Mouse (Mus musculus) liver, adult 2 months (tissue): ENCODE data around the gene Rgma. TPM values are rescaled to one million over a fixed set of nuclear protein-coding genes. Genes with fewer than 3 reads are reported as not detected.

Source experiments
- DNase-seq: peaks from one replicate; pipeline ENCODE4 v3.0.0-alpha.2; 2011; ENCODE audit warnings: low read depth, low spot score; ENCODE audit errors: extremely low read depth
- H3K27ac ChIP-seq: fragments of 200-500 bp; replicated peaks from 2 replicates; pipeline ENCODE4 v1.5.1; 2012; ENCODE audit warnings: low read depth, mild to moderate bottlenecking, control low read depth, inconsistent platforms, low read length; ENCODE audit not compliant: insufficient read depth
- H3K27me3 ChIP-seq: fragments of 200-500 bp; 2 replicates; pipeline ENCODE4 v1.6.1; 2012; ENCODE audit warnings: mild to moderate bottlenecking, moderate library complexity, low read length, inconsistent platforms; ENCODE audit not compliant: control insufficient read depth, insufficient read depth
- H3K36me3 ChIP-seq: fragments of 200-500 bp; 2 replicates; pipeline ENCODE4 v1.6.1; 2012; ENCODE audit warnings: low read length, inconsistent platforms; ENCODE audit not compliant: control insufficient read depth, insufficient read depth
- H3K4me1 ChIP-seq: fragments of 200-500 bp; 2 replicates; pipeline ENCODE4 v1.6.1; 2011; ENCODE audit warnings: low read length; ENCODE audit not compliant: control insufficient read depth, insufficient read depth
- H3K4me3 ChIP-seq: fragments of 200-500 bp; 2 replicates; pipeline ENCODE4 v1.5.1; 2011; ENCODE audit warnings: low read depth, mild to moderate bottlenecking, control low read depth, low read length, moderate library complexity; ENCODE audit not compliant: insufficient read depth
- H3K79me2 ChIP-seq: fragments of 200-500 bp; 2 replicates; pipeline ENCODE4 v1.6.1; 2012; ENCODE audit warnings: inconsistent platforms, mild to moderate bottlenecking, low read length, moderate library complexity; ENCODE audit not compliant: control insufficient read depth, insufficient read depth
- H3K9ac ChIP-seq: fragments of 200-500 bp; 2 replicates; pipeline ENCODE4 v1.6.1; 2012; ENCODE audit warnings: low read depth, mild to moderate bottlenecking, control low read depth, inconsistent platforms, low read length
- CTCF ChIP-seq: fragments of 200-500 bp; IDR thresholded peaks from 2 replicates; pipeline ENCODE4 v1.5.1; 2011; ENCODE audit warnings: low read depth, low read length, control low read depth
- POLR2A ChIP-seq: fragments of 200-500 bp; IDR thresholded peaks from 2 replicates; pipeline ENCODE4 v1.6.1; 2011; ENCODE audit warnings: low read length, control low read depth; ENCODE audit not compliant: insufficient read depth; ENCODE audit errors: extremely low read depth
- WGBS: fragments of 180-500 bp; shearing (Covaris S2); methylation state at CpG from one replicate; pipeline ENCODE4 v1.1.7; 2018; 5-methylcytosine and 5-hydroxymethylcytosine counted together
- polyA plus RNA-seq: library from polyadenylated mRNA; depleted of rRNA; stranded (reverse); fragments of >200 nt; gene quantifications from 2 replicates; pipeline ENCODE4 v1.2.3, GENCODE M21; 2012
- total RNA-seq: library from RNA; depleted of rRNA; stranded (reverse); fragments of >200 nt; gene quantifications from 2 replicates; pipeline ENCODE4 v1.2.3, GENCODE M21; 2014

Gene Rgma
- total and polyA plus RNA-seq, 2 experiments = 0.18 to 0.28 TPM

DNA sequence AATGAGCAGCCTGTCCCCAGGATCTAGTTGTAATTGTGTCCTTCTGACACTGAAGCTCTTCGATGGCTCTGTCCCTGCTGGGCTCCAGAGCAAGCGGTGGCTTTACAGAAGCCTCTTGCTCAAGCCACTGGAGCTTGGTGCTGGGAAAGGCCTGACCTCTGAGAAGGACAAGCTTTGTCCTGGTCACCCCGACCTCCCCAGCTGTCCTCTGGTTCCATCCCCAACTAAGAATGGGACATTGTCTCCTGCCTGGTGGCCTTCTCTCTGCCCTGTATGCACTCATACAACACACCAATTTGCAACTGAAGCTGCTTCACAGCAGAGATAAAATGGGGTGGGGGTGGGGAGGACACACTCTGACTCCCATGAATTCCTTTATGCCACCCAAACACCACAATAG lies 48.9 kb downstream of the Rgma start:
- no peak for DNase-seq
- Histone ChIP-seq H3K4me1 (peaks cover 3% of the 10 kb centered on the region; the same call in 1 of the 2 replicates), H3K4me3 (no peak overlapping the region), H3K27me3 (no peaks in the 10 kb centered on the region), H3K9ac (no peak overlapping the region), H3K36me3 (peaks cover 9% of the 10 kb centered on the region), H3K79me2 (no peaks in the 10 kb centered on the region), H3K27ac (no peak overlapping the region)
- no peak for TF ChIP-seq POLR2A
- TF ChIP-seq CTCF = no peak
- 27% methylated on average over 3 of the region's 3 CpGs for WGBS

DNA sequence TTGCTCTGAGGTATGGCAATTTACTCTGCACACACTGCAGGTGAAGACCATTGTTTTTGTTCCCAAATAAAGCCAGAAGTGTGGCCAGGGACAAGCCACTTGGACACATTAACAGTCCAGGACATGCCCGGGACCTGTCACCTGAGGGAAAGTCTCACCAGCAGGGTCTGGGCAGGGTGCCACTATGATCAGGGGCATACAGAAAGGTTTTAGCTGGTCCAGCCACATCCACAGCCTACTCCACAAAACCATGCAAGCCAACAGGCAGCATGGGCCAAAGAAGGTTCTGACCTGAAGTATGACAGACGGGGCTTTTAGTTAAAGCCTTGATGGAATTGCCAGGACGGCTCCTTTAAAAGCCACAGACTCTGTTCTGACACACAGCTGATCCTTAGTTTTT lies 49.4 kb downstream of the Rgma start:
- Histone ChIP-seq H3K4me3 (no peak overlapping the region), H3K9ac (no peak overlapping the region), H3K36me3 (peaks cover 14% of the 10 kb centered on the region), H3K4me1 (peaks cover 3% of the 10 kb centered on the region; the same call in 1 of the 2 replicates), H3K27me3 (no peaks in the 10 kb centered on the region), H3K27ac (no peak overlapping the region), H3K79me2 (no peaks in the 10 kb centered on the region)
- TF ChIP-seq POLR2A (no peak), CTCF (no peak)
- 30% methylated on average over 3 of the region's 3 CpGs for WGBS
- peak; percentile 65 for DNase-seq

DNA sequence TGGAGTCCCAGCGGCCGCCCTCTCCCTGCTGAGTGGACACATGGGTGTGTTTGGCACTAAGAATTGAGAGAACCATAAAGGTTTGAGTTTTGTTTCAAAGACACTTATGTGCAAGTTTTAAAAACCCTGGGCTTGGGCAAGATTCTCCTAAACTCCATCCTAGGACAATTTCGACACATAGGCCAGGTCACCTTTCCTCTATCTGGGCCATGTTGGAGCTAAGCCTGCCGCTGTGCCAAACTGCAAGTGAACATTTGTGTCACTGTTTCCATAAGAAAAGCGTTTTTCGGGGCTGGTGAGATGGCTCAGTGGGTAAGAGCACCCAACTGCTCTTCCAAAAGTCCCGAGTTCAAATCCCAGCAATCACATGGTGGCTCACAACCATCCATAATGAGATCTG lies 50.1 kb downstream of the Rgma start:
- Histone ChIP-seq H3K27ac (no peak overlapping the region), H3K79me2 (no peaks in the 10 kb centered on the region), H3K27me3 (no peaks in the 10 kb centered on the region), H3K4me3 (no peak overlapping the region), H3K4me1 (peaks cover 3% of the 10 kb centered on the region; the same call in 1 of the 2 replicates), H3K9ac (no peak overlapping the region), H3K36me3 (peaks cover 15% of the 10 kb centered on the region)
- TF ChIP-seq POLR2A = no peak
- no peak for TF ChIP-seq CTCF
- WGBS = 80% methylated on average over 7 of the region's 7 CpGs
- peak; percentile 65 for DNase-seq

DNA sequence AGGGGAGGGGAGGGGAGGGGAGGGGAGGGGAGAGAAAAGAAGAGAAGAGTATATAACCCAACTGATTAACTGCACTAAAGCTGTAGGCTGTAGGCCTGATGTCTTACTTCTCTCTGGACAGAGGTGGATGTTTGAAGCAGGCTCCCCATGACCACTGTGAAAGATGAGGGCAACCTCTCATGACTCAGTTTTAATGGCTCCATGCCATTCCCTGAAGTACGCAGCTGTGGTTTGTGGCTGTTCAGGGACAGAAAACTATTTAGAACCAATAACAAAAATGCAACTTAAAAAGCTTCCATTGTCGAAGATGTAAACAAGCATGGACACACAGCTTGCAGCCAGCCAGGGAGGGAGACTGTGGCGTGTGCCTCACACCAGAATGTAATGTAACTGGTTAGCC lies 50.9 kb downstream of the Rgma start:
- Histone ChIP-seq H3K27ac (no peak overlapping the region), H3K9ac (no peak overlapping the region), H3K4me3 (no peak overlapping the region), H3K27me3 (no peaks in the 10 kb centered on the region), H3K36me3 (peaks cover 15% of the 10 kb centered on the region), H3K4me1 (peaks cover 6% of the 10 kb centered on the region; the same call in 1 of the 2 replicates), H3K79me2 (no peaks in the 10 kb centered on the region)
- DNase-seq = no peak
- WGBS = 77% methylated on average over 3 of the region's 3 CpGs
- TF ChIP-seq CTCF (no peak), POLR2A (no peak)

DNA sequence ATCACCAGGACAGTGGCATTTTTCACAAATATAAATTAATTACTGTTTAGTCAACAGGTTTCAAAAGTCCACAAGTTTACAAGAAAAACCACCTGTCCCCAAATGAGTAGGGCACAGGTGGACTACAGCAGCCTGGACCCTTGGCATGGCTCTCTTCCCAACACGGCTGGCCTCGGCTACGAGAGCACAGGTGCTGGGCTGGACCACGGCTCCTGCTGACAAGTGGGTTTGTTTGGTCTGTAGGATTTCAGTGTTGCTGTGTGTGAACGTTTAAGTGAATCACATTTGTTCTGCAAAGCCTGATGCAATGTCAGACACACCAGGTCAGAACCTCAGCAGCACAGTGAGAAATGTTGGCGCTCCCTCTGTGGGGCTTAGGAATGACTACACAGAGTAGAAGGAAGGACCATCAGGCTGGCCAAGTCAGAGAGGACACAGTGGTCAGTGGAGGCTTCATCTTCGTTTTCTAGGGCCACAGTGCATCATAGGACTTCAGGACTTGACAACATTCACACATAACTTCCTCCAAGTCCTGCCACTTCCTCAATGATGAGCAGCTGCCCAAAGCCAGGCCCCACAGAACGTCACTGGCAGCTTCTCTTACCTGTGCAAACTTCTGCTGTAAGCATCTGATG lies 51.6 kb downstream of the Rgma start:
- 81% methylated on average over 8 of the region's 8 CpGs for WGBS
- Histone ChIP-seq H3K27ac (no peak overlapping the region), H3K9ac (no peak overlapping the region), H3K4me1 (peaks cover 8% of the 10 kb centered on the region; the same call in 1 of the 2 replicates), H3K4me3 (no peak overlapping the region), H3K79me2 (no peaks in the 10 kb centered on the region), H3K27me3 (no peaks in the 10 kb centered on the region), H3K36me3 (peaks cover 15% of the 10 kb centered on the region)
- DNase-seq = no peak
- TF ChIP-seq POLR2A (no peak), CTCF (no peak)

DNA sequence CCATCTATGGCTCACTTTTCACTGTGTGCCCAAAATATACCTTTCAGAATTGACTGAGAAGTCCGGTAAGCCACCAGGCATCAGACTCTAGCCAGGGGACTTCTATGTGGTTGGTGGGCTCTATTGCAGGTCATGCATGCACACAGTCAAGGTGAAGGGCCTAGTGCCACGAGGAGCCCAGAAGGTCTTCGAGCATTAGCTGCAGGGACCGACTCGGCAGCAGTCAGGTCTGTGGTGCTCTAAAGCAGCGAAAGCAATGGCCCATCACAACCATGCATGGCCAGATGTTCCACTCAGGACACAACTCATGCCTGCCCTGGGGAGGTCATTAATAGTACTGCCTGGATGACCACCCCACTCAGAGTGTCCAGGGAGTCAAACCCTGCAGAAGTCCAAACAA lies 52.5 kb downstream of the Rgma start:
- Histone ChIP-seq H3K27ac (no peak overlapping the region), H3K4me1 (peaks cover 8% of the 10 kb centered on the region; the same call in 1 of the 2 replicates), H3K27me3 (no peaks in the 10 kb centered on the region), H3K36me3 (peaks cover 15% of the 10 kb centered on the region), H3K4me3 (no peak overlapping the region), H3K79me2 (no peaks in the 10 kb centered on the region), H3K9ac (no peak overlapping the region)
- 95% methylated on average over 6 of the region's 6 CpGs for WGBS
- TF ChIP-seq CTCF = no peak
- TF ChIP-seq POLR2A = no peak
- no peak for DNase-seq
